Mouse (Mus musculus) heart, embryonic 15.5 days (tissue): ENCODE data around the gene Ddx25. TPM values are rescaled to one million over a fixed set of nuclear protein-coding genes. Genes with fewer than 3 reads are reported as not detected.

Experiments used
- ATAC-seq: fragments of 200-750 bp; cut with Nextera tagmentation; replicated peaks from 2 replicates; pipeline ENCODE4 v1.8.0; 2017; ENCODE audit warnings: low read depth, moderate TSS enrichment; ENCODE audit not compliant: insufficient number of reproducible peaks, insufficient read depth, low FRiP score
- H3K27ac ChIP-seq: fragments of 300-500 bp; sonication (generic); 2 replicates; pipeline ENCODE4 v1.5.1; 2015; ENCODE audit warnings: mild to moderate bottlenecking, inconsistent platforms
- H3K27me3 ChIP-seq: fragments of 300-500 bp; sonication (generic); 2 replicates; pipeline ENCODE4 v1.6.1; 2015; ENCODE audit warnings: inconsistent platforms
- H3K36me3 ChIP-seq: fragments of 300-500 bp; sonication (generic); 2 replicates; pipeline ENCODE4 v1.6.1; 2015; ENCODE audit warnings: mild to moderate bottlenecking, inconsistent platforms
- H3K4me1 ChIP-seq: fragments of 300-500 bp; sonication (generic); replicated peaks from 2 replicates; pipeline ENCODE4 v1.6.1; 2015; ENCODE audit warnings: inconsistent platforms
- H3K4me2 ChIP-seq: fragments of 300-500 bp; sonication (generic); 2 replicates; pipeline ENCODE4 v1.6.1; 2015; ENCODE audit warnings: inconsistent platforms, mild to moderate bottlenecking, moderate library complexity
- H3K4me3 ChIP-seq: fragments of 300-500 bp; sonication (generic); 2 replicates; pipeline ENCODE4 v1.5.1; 2015; ENCODE audit warnings: mild to moderate bottlenecking, inconsistent platforms
- H3K9ac ChIP-seq: fragments of 300-500 bp; sonication (generic); 2 replicates; pipeline ENCODE4 v1.6.1; 2015; ENCODE audit warnings: mild to moderate bottlenecking, inconsistent platforms
- H3K9me3 ChIP-seq: fragments of 300-500 bp; sonication (generic); replicated peaks from 2 replicates; pipeline ENCODE4 v1.6.1; 2016; ENCODE audit warnings: inconsistent platforms
- WGBS: fragments of 180-500 bp; shearing (Covaris S2); methylation state at CpG from one replicate; pipeline ENCODE4 v1.1.7; 2015; ENCODE audit warnings: mixed read lengths; 5-methylcytosine and 5-hydroxymethylcytosine counted together
- polyA plus RNA-seq: library from polyadenylated mRNA; unstranded; fragments of >200 nt; fragmentation: Nextera tagmentation; extraction: Ambion mirVana; gene quantifications from 2 replicates; pipeline ENCODE4 v1.2.1, GENCODE M21; 2015

Gene Ddx25
- polyA plus RNA-seq, 1 experiment from 2014 or later = 0.69 TPM

DNA sequence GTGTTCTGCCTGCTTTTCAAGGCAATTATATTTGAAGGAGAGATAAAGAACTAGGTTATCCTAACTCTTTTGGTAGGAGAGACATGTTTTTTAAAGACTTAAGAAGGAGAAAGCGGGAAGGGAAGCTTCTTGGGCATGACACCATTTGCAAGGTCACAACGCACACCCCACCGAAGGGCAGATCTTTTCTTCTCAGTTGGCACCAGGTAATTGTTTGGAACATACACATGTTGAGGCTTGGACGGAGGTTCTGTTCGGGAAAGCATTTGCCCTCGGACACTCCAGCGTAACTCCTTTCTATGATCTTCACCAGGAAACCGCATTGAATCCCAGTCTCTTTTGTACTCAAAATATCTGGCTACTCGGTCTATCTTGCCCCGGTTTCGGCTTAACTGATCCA, 2.7 kb upstream of the Ddx25 start:
- WGBS = 93% methylated on average over 11 of the region's 11 CpGs
- H3K36me3 ChIP-seq = peaks cover 24% of the 10 kb centered on the region
- no peak overlapping the region for H3K4me2 ChIP-seq
- no peak overlapping the region for H3K9ac ChIP-seq
- no peaks in the 10 kb centered on the region for H3K9me3 ChIP-seq
- H3K4me1 ChIP-seq = peaks cover 28% of the 10 kb centered on the region
- H3K27me3 ChIP-seq = peaks cover 7% of the 10 kb centered on the region; the same call in 1 of the 2 replicates
- H3K27ac ChIP-seq = no peak overlapping the region
- H3K4me3 ChIP-seq = no peak overlapping the region
- no peak for ATAC-seq

DNA sequence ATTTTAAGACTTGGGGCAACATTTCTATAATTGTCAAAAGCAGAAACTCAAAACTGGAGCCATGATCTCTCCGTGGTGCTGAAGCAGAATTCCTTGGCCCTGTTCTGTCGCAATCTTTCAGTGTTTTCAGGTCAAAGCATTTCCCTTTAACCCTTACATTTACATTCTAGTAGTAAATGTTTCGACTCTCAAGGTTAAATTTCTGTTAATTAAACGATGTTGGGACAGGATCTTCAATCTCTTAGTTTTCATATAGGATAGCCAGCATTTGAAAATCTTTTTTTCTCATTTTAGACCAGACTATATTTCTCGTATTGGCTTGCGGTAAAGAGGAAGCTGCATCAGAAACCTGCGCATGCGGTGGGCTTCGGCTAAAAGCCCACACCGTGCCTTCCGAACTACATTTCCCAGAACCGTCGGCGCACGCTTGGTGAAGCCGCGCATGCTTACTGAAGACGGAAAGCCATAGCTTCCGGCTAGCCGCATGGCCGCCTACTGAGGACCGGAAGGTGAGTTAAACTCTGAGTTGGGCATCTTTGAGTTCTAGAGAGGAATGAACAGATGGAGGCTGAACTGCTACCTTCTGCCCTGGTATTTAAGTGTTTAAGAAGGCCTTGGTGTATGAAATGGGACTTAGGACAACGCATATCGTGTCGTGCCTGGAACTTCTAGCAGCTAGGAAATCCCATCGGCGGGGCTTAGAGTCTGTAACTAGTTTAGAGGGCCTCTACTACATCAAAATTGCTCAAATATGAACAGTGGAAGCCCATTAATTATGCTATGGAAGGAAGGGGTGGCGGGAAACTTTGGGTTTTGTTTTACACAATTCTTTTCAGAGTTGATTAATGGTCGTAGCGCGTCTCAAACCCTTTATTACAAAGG, 922 bp upstream of the Ddx25 start:
- WGBS = 1% methylated on average over 31 of the region's 31 CpGs
- peak; percentile 75 for ATAC-seq
- H3K4me2 ChIP-seq = peak overlapping the region; percentile 100
- peaks cover 7% of the 10 kb centered on the region; the same call in 1 of the 2 replicates for H3K27me3 ChIP-seq
- peak overlapping the region; percentile 61 for H3K9ac ChIP-seq
- H3K4me3 ChIP-seq = peak overlapping the region; percentile 75
- peaks cover 13% of the 10 kb centered on the region; the same call in 1 of the 2 replicates for H3K36me3 ChIP-seq
- no peaks in the 10 kb centered on the region for H3K9me3 ChIP-seq
- H3K27ac ChIP-seq = peak overlapping the region; percentile 53
- peaks cover 19% of the 10 kb centered on the region for H3K4me1 ChIP-seq

DNA sequence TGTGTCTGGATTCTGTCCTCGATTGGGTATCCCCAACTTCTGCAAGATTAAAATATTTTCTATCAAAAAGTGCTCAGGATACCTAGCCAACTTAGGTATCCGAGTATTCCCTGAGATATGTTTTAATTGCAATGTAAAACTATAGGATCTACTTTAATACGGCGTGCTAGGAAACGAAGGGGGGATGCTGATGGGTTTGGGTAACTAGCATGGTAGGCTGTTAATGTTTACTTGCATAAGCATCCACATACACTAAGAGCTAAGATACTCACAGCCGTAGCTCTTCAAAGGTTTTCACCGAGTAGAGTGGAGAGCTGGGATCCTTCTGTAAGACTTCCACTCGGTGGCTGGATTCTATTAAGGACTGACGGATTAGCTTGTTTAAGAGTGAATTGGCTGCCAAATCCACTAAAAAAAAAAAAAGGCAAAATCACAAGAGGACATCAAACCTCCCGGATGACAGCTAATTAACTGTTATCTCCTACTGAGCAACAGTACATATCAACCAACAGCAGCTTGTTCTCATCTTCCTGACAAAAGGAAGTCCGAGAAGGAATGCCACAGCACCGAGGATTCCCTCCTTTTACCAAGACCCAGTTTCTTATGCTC, 1.7 kb downstream of the Ddx25 start:
- H3K9me3 ChIP-seq = no peaks in the 10 kb centered on the region
- H3K4me1 ChIP-seq = peaks cover 31% of the 10 kb centered on the region
- H3K36me3 ChIP-seq = peaks cover 9% of the 10 kb centered on the region; the same call in 1 of the 2 replicates
- no peak overlapping the region for H3K27ac ChIP-seq
- H3K27me3 ChIP-seq = peaks cover 7% of the 10 kb centered on the region; the same call in 1 of the 2 replicates
- WGBS = 49% methylated on average over 12 of the region's 12 CpGs
- no peak overlapping the region for H3K9ac ChIP-seq
- no peak overlapping the region for H3K4me2 ChIP-seq
- no peak for ATAC-seq
- H3K4me3 ChIP-seq = no peak overlapping the region

DNA sequence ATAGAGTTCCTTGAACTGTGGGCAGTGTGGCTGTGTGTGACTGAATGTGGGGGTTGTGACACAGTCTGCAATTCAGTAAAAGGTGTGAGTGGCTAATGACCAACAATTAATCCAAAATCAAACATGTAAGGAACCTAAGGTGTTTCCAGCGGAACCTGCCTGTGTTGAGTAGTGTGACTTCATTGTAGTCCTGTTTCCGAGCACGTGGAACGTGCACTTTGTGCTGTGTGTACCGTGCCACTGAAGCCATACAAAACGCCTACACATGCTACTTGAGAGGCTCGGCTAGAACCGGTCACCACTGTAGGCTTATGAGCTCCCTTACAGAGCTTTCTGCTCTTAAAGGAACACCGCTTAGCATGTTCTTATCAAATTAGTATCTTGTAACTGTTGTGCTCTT, 9.9 kb downstream of the Ddx25 start:
- H3K9ac ChIP-seq = no peak overlapping the region
- H3K4me1 ChIP-seq = peaks cover 8% of the 10 kb centered on the region
- no peak overlapping the region for H3K4me3 ChIP-seq
- H3K27ac ChIP-seq = no peak overlapping the region
- no peaks in the 10 kb centered on the region for H3K27me3 ChIP-seq
- H3K4me2 ChIP-seq = no peak overlapping the region
- WGBS = 76% methylated on average over 9 of the region's 9 CpGs
- no peaks in the 10 kb centered on the region for H3K9me3 ChIP-seq
- H3K36me3 ChIP-seq = no peaks in the 10 kb centered on the region
- no peak for ATAC-seq

DNA sequence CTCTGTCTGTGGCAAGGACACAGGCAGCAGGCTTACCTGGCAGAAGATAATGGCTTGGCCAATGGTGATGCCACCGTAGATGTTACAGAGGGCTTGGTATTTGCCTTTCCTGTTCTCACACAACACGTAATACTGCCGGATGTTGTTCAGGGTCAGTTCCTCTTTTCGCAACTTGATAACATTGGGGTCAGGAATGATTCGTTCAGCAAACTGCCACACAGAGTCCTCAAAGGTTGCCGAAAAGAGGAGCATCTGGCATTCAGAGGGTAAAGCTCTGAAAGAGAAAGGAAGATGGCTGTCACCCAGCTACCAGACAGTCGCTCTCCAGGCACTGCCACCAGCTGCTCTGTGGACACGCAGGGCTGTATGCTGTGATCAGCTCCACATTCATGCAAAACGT, 11.6 kb downstream of the Ddx25 start:
- Histone ChIP-seq H3K4me3 (no peak overlapping the region), H3K36me3 (no peaks in the 10 kb centered on the region), H3K9ac (no peak overlapping the region), H3K4me2 (no peak overlapping the region), H3K4me1 (no peaks in the 10 kb centered on the region), H3K9me3 (no peaks in the 10 kb centered on the region), H3K27me3 (no peaks in the 10 kb centered on the region), H3K27ac (no peak overlapping the region)
- WGBS = 71% methylated on average over 9 of the region's 9 CpGs
- ATAC-seq = no peak

DNA sequence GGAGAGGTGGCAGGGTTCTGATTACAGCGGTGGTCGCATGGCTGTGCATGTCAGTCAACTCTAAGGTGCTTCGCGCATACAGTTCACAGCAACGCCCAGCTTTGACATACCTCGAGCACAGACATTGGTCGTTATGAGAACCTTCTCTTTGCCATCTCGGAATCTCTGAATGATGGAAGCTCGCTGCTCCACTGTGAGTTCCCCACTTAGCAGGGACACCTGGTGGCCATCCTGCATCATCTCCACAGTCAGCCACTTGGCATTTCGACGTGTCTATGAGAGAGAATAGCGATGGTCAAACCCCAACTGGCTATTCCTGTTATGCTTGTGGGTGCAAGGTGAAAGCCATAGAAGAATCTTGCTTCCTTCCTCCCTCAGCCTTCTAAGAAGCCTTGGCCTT, 12.6 kb downstream of the Ddx25 start:
- Histone ChIP-seq H3K4me1 (no peaks in the 10 kb centered on the region), H3K27me3 (no peaks in the 10 kb centered on the region), H3K9ac (no peak overlapping the region), H3K4me3 (no peak overlapping the region), H3K27ac (no peak overlapping the region), H3K36me3 (no peaks in the 10 kb centered on the region), H3K9me3 (no peaks in the 10 kb centered on the region), H3K4me2 (no peak overlapping the region)
- WGBS = 62% methylated on average over 12 of the region's 12 CpGs
- ATAC-seq = no peak

DNA sequence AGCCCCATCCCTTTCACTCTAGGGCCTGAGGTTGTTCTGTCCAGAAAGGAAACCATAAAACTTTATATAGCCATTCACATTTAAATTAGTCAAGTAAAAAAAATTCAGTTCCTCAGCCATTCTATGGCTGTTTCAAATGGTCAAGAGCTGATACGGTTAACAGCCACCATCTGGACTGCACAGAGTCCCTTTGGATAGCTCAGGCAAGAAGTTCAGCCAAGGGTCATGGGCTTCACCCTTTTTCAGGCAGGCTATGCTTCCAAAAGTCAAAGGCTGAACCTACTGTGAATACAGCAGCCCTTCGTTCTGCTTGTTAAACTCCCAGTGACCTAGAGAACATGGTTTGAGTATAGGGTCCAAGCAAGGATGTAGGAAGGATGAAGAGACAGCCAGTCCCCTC, 13.7 kb downstream of the Ddx25 start:
- no peaks in the 10 kb centered on the region for H3K36me3 ChIP-seq
- no peak for ATAC-seq
- H3K27me3 ChIP-seq = no peaks in the 10 kb centered on the region
- H3K4me2 ChIP-seq = no peak overlapping the region
- H3K9me3 ChIP-seq = no peaks in the 10 kb centered on the region
- no peak overlapping the region for H3K27ac ChIP-seq
- no peak overlapping the region for H3K4me3 ChIP-seq
- WGBS = 63% methylated on average over 2 of the region's 2 CpGs
- H3K9ac ChIP-seq = no peak overlapping the region
- H3K4me1 ChIP-seq = no peaks in the 10 kb centered on the region

DNA sequence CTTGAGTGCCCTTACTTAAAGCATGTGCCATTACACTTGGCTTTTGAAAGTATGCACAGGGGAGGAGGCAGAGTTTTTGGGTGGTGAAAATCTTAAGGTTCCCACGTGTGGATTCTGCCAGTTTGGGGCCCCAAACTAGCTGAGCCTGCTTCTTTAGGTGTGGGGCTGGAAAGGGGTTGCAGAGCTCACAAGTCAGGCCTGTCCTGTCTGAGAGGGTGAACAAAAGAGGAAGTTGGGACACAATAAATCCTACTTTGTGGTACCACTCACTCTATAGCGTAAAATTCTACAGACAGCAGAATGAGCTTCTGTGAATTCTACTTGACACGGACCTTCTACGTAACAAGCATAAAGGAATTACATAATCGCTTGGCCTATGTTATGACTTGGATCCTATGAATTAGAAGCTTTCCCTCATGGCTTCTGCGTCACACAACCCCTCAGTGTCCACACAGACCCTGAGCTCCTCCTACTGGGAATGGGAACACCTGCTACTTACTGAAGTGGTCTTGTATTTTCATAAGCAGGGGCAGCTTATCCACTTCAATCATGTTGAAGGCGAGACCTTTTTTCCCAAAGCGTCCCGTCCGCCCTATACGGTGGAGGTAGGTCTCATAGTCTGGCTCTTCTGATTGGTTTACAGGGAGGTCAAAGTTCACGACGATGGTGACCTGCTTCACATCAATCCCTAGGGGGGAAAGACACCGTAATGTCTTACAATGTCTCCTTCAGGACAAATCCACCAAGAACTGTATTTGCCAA, 15.0 kb downstream of the Ddx25 start:
- no peaks in the 10 kb centered on the region for H3K27me3 ChIP-seq
- WGBS = 80% methylated on average over 14 of the region's 14 CpGs
- H3K4me1 ChIP-seq = peaks cover 6% of the 10 kb centered on the region
- no peak overlapping the region for H3K4me2 ChIP-seq
- no peaks in the 10 kb centered on the region for H3K36me3 ChIP-seq
- H3K4me3 ChIP-seq = no peak overlapping the region
- no peak overlapping the region for H3K27ac ChIP-seq
- ATAC-seq = no peak
- H3K9ac ChIP-seq = no peak overlapping the region
- H3K9me3 ChIP-seq = no peaks in the 10 kb centered on the region

DNA sequence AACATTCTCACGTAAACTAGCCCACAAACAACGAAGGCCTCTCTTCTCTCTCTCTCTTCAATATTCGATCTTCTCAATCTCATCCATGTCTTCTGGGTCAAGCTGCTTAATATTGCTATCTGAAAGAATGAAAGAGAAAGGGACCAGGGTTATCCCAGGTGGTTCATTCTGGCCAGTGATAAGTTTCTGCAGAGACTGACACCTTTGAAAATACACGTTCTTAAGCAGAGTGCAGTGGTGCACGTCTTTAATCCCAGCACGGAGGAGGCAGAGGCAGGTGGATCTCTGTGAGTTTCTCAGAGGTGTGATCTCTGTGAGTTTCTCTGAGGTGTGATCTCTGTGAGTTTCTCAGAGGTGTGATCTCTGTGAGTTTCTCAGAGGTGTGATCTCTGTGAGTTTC, 16.4 kb downstream of the Ddx25 start:
- 54% methylated on average over 6 of the region's 6 CpGs for WGBS
- Histone ChIP-seq H3K9me3 (no peaks in the 10 kb centered on the region), H3K4me1 (peaks cover 14% of the 10 kb centered on the region), H3K9ac (no peak overlapping the region), H3K27ac (no peak overlapping the region), H3K4me3 (no peak overlapping the region), H3K4me2 (no peak overlapping the region), H3K36me3 (no peaks in the 10 kb centered on the region), H3K27me3 (no peaks in the 10 kb centered on the region)
- no peak for ATAC-seq

DNA sequence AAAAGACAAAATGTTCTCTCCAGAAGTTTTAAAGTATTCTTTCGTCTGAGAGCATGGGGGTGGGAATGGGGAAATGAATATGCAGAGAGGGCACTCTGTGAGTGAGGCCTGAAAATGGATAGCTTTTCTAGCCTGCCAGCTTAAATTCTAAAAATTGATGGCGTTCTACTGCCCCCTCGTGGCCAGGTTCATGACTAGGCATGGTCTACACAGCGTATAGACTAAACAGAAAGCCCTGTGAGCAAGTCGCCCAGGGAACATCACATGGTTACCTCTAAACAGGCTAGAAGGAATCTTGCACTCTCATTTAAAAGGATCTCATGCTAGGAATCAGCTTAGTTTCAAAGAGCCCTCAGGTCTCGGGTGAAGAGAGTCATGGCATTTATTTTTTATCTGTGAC, 16.8 kb downstream of the Ddx25 start:
- ATAC-seq = 0 out of 2 replicates have a peak, but pooled peaks have one; percentile 48
- peaks cover 14% of the 10 kb centered on the region for H3K4me1 ChIP-seq
- 7% methylated on average over 6 of the region's 6 CpGs for WGBS
- no peak overlapping the region for H3K4me3 ChIP-seq
- no peak overlapping the region for H3K9ac ChIP-seq
- H3K9me3 ChIP-seq = no peaks in the 10 kb centered on the region
- H3K36me3 ChIP-seq = no peaks in the 10 kb centered on the region
- H3K27me3 ChIP-seq = no peaks in the 10 kb centered on the region
- no peak overlapping the region for H3K27ac ChIP-seq
- H3K4me2 ChIP-seq = no peak overlapping the region

DNA sequence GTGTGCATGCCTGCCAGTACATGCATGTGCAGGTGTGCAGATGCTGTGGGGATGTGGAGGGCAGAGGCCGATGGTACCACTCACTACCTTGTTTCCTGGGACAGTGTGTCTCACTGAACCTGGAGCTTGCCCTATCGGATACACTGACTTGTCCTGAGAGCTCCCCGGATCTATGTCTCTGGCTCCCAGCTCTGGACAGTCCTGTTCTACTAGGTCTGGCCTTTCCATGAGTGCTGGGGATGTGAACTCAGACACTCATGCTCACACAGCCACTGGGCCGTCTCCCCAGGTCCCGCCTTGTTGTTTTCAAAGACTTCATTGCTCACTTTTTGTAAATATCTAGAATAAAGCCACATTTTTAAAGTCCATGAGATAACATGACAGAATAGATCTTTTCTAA, 17.3 kb downstream of the Ddx25 start:
- Histone ChIP-seq H3K9me3 (no peaks in the 10 kb centered on the region), H3K4me2 (no peak overlapping the region), H3K4me3 (no peak overlapping the region), H3K9ac (no peak overlapping the region), H3K27ac (no peak overlapping the region), H3K27me3 (no peaks in the 10 kb centered on the region), H3K36me3 (no peaks in the 10 kb centered on the region), H3K4me1 (peaks cover 14% of the 10 kb centered on the region)
- 79% methylated on average over 5 of the region's 5 CpGs for WGBS
- ATAC-seq = no peak
